Mouse (Mus musculus) mammary gland, adult 2 months (tissue): ENCODE data around the gene Pxdn. TPM values are rescaled to one million over a fixed set of nuclear protein-coding genes. Genes with fewer than 3 reads are reported as not detected.

Source experiments
- polyA plus RNA-seq: library from polyadenylated mRNA; depleted of rRNA; stranded (reverse); fragments of >200 nt; gene quantifications from 2 replicates; pipeline ENCODE4 v1.2.3, GENCODE M21; 2012; ENCODE audit warnings: low replicate concordance; rRNA removed

The Pxdn gene
- 138 and 142 TPM in 2 replicates for polyA plus RNA-seq

DNA sequence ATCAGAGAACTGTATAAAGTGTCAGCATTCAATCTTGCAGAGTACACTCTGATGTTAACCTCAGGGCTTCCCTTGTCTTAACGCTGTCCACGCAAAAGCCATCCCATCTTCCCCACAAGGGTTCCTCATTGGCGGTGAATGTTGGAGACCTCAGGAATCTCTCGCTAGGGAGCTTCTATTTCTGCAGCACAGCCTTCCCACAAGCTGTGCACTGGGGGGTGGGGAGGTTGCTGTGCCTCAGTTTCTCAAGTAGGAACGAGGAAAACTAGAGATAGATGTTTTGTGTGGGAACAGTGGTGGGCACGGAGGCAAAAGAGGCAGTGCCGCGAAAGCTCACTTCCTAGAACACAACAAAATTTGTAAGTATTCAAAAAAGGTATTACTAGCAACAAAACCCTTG lies at the start of gene Pxdn:
Gene Pxdn, plus strand, starts transcription at position 301 of the 400 bp plus-strand sequence.

Other genes starting within 250 kb of the Pxdn start
- gene Tpo, start 195.0 kb downstream of the Pxdn start, polyA plus RNA-seq: 0.05 and 0.29 TPM in 2 replicates